Mouse (Mus musculus) frontal cortex, postnatal 36 days (tissue): ENCODE measurements at regions not wholly inside any gene's neighbourhood (a gene's known extent, or its start where the extent isn't known, plus 50 kb on each side); places are given as distances from the start of the nearest gene placed in this dataset.

Experiments
- DNase-seq, 2 experiments: peaks; one replicate each; pipeline ENCODE4 v3.0.0; 2022; ENCODE audit warnings: low spot score in 2 of 2

DNA sequence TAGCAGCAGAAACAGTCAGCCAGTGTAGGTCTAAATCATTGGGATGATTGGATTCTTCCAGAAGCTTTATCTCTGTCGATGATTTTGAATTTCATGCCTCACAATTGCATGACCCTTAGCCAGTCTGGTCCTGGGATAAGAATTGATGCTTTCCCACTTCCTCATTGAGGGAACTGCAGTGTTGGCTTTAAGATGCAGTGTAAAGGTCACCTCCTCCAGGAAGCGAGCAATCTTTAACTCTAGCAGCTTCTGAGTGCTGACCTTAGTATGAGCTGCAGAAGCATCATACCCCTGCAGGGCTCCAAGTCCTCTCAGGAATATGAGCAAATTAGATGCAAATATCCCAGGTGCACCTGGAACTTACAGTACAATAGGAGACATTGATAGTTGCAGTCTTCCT, 1132.2 kb upstream of the A1bg start:
- no peak for DNase-seq

DNA sequence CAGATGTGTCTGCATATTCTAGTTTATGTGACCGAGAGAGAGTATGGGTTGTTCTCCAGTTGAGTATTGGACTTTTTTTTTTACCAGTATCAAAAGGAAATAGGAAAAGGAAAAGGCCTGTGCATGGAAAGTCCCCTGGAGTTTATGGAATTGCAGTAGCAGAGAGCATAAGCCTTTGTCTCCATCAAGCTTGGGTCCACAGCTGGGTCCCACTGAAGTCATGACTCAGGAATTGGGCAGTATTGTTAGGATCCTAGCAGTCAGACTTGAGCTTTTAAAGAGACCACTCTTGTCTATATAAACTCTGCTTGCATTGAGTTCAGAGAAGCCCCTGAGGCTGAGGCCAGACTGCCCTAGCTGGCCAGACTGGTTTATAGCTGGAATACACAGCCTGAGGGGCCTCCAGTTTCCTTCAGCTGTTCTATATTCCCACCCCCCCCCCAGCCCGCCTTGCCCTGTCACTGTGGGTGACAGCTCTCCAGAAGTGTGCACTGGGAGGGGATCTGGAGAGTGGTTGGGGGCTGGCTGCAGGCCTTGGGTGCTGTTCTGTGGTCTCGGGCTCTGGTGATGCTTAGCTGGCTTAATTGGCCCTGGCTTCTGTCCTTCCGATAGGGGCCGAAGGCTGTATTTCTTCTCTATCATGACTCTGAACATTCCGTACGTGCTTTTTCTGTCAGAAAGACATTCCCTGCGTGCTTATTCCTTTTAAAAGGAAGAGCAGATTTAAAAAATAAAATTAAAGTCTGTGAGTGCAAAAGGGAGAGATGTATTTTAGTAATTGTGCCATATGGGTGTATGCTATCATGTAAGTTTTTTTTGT, 1130.8 kb upstream of the A1bg start:
- DNase-seq = no peak

DNA sequence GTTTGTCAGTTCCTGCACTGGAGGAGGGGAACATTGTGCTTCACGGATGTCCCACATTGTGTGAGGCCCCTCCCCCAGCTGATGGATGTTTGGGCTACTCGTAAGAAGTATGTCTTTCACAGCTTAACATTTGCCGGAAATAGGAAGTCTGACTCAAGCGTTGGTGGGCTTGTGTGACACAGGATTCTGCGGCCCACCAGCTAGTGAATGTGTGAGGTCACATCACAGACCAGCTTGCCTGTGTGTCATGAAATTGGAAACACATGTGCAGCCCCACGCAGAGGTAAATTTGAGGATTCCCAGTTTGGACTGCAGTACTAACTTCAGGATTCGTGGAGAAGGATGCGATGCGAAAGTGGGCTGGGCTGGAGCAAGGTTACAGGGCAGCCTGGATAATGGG, 1126.6 kb upstream of the A1bg start:
- DNase-seq = no peak

DNA sequence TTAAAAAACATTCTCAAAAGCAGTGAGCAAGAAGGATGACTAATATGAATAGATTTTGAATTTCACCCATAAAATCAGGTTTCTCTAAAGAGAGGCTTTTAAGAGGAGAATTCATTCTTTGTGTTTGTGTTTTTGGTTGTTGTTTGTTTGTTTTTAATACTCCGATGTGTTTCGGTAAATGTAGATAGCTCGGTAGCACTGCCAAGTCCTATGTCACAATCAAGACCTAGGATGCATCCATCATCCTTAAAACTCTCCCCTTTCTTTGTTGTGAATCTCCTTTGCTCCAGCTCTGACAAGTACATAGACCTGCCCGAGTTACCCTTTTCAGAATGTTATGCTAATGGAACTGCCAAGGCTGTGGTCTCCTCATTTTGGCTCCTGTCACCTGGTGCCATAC, 1126.2 kb upstream of the A1bg start:
- no peak for DNase-seq

DNA sequence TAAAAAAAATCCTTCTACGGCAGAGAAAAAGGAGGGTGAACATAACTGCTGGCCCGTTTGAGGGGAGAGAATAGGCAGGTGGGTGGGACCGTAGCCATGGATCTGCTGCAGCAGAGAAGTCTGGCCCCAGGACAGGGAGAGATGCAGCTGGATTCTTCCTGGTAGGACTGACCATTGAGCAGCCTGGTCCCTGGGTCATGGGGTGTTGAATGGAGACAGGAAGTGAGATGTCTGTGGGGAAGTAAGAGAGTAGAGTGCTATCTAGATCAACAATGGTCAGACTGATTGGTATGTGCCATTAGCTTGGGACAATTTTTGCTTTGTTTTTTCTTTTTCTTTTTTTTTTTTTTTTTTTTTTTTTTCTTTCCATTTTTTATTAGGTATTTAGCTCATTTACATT, 1123.5 kb upstream of the A1bg start:
- DNase-seq = no peak

DNA sequence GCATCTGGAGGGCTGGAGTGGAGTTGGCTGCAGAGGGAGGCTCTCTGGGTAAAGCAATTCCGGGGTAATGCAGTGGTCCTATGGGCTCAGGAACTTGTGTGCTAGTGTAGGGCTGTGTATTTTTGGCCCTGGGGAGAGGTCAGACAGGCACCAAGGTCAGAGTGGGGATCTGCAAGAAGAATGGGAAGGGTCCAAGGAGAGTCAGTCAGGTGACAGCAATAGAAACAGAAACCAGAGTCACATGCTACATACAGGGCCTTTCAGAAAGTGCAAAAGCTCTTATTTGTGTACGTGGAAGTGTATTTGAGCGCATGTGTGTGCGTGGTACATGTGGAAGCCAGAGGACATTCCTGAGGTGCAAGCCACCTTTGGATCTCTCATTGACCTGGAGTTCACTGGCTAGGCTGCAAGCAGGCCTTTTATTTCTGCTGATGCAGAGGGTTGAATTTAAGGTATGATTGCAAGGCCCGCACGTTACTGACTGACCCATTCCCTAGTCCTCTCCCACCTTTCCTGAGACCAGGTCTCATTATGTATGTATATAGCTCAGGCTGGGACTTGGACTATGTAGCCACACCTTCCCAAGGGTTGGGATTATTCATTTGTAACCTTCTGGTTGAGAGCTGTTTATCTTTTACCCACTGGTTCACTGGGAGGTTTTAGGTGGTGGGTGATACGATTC, 1122.0 kb upstream of the A1bg start:
- no peak for DNase-seq

DNA sequence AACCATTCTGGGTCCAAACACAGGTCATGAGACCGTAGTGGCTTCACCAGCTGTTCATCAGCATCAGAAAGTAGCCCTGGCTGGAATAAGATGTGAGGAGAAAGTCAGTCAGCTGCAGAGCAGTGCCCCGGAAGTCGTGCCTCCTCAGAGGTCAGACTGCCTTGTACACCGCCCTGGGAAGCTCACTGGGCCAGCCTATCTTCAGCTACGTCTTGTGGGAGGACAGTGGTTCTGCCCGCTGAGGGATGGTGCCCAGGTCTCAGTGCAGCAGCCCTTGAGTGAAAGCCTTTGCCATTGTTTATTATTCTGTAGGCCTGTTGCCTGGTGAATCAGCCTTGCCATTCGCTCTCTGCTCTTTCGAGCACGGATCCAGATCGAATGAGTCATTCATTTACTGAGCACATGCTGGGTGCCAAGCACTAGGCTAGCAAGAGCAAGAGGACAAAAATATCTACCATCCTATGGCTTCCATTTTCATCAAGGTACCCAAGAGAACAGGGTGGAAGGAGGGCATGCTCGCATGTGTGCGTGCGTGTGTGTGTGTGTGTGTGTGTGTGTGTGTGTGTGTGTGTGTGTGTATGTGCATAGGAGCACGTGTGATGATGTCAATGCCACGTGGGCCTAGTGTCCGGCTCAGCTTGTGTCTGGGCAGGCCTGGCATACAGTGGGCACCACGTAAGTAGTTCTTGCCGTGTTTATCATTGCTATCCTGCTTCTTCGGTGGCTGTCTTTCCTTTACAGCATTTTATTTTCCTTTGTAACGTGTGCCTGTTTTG, 1121.0 kb upstream of the A1bg start:
- peak; percentile 45 to 46 for DNase-seq

DNA sequence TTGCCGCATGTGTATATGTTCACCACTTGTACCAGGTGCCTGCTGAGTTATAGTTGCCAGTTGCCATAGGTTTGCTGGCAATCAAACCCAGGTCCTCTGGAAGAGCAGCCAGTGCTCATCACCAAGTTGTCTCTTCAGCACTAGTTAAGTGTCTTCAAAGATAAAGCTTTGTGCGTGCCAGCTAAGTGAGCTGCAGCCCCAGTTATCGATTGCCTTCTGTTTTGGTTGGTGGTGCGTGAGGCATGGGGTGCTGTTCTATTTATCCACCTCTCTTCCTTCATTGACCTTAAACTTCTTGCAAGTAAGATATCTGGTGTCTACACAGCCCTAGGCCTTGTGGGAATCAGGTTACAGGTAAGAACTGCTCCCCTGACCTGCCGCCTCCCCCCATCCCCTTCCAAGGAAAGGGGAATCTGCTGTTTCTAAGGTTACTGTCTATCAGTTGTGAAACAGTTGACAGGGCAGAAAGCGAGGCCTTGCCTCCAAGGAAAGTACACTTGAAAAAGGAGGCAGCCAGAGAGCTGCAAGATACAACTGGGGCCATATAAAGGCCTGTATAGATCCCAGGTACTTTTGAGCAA, 1120.2 kb upstream of the A1bg start:
- DNase-seq = no peak
